Mouse (Mus musculus) MEL (cell line): Measurements from ENCODE around the gene Esam. TPM values are rescaled to one million over a fixed set of nuclear protein-coding genes. Genes with fewer than 3 reads are reported as not detected.

Experiments
- DNase-seq: peaks from one replicate; pipeline ENCODE4 v3.0.0; 2011; ENCODE audit warnings: low read depth, low spot score
- H3K27ac ChIP-seq: 2 replicates; pipeline ENCODE4 v1.5.1; 2012; ENCODE audit warnings: low read depth, mild to moderate bottlenecking, control low read depth, low read length, moderate library complexity; ENCODE audit not compliant: control insufficient read depth
- H3K27me3 ChIP-seq, 2 experiments: fragments of 150-350 bp in 1 of 2; sonication (generic) in 1 of 2; 2 replicates each; pipeline ENCODE4 v1.6.1; 2012; ENCODE audit warnings: low read length in 2 of 2, mild to moderate bottlenecking in 2 of 2, improper control_type of control experiment in 1 of 2, moderate library complexity in 1 of 2; ENCODE audit not compliant: insufficient read depth in 2 of 2, control insufficient read depth in 1 of 2
- H3K36me3 ChIP-seq, 2 experiments: 2 replicates each; pipeline ENCODE4 v1.6.1; 2012 to 2014; ENCODE audit warnings: low read length in 2 of 2, improper control_type of control experiment in 1 of 2, inconsistent platforms in 1 of 2, mild to moderate bottlenecking in 1 of 2; ENCODE audit not compliant: insufficient read depth in 2 of 2, control insufficient read depth in 1 of 2
- H3K4me1 ChIP-seq, 2 experiments: fragments of 150-350 bp in 1 of 2; sonication (generic) in 1 of 2; 2 replicates each; pipeline ENCODE4 v1.6.1; 2012; ENCODE audit warnings: low read length in 2 of 2, improper control_type of control experiment in 1 of 2, mild to moderate bottlenecking in 1 of 2; ENCODE audit not compliant: insufficient read depth in 2 of 2, control insufficient read depth in 1 of 2
- H3K4me3 ChIP-seq, 2 experiments: fragments of 150-350 bp in 1 of 2; sonication (generic) in 1 of 2; 2 replicates each; pipeline ENCODE4 v1.5.1; 2012; ENCODE audit warnings: low read depth in 2 of 2, low read length in 2 of 2, mild to moderate bottlenecking in 2 of 2, moderate library complexity in 2 of 2, control low read depth in 1 of 2, improper control_type of control experiment in 1 of 2; ENCODE audit not compliant: control insufficient read depth in 1 of 2, insufficient read depth in 1 of 2
- H3K79me2 ChIP-seq: 2 replicates; pipeline ENCODE4 v1.6.1; 2012; ENCODE audit warnings: mild to moderate bottlenecking, low read length, moderate library complexity; ENCODE audit not compliant: control insufficient read depth, poor library complexity, insufficient read depth
- H3K9ac ChIP-seq: 2 replicates; pipeline ENCODE4 v1.6.1; 2012; ENCODE audit warnings: low read depth, mild to moderate bottlenecking, control low read depth, low read length, moderate library complexity; ENCODE audit not compliant: control insufficient read depth, poor library complexity, severe bottlenecking
- H3K9me3 ChIP-seq: fragments of 150-350 bp; sonication (generic); replicated peaks from 2 replicates; pipeline ENCODE4 v1.6.1; 2012; ENCODE audit warnings: mild to moderate bottlenecking, low read length, improper control_type of control experiment, moderate library complexity; ENCODE audit not compliant: insufficient read depth
- CHD2 ChIP-seq: IDR thresholded peaks from 2 replicates; pipeline ENCODE4 v1.6.1; 2011; ENCODE audit warnings: low read length, improper control_type of control experiment
- CTCF ChIP-seq, 3 experiments: IDR thresholded peaks in 2 of 3; conservative IDR thresholded peaks in 1 of 3; 2 replicates each; pipeline ENCODE4 v1.5.1; 2011 to 2012; ENCODE audit warnings: low read length in 3 of 3, low read depth in 2 of 3, mild to moderate bottlenecking in 2 of 3, improper control_type of control experiment in 1 of 3, inconsistent platforms in 1 of 3, mixed read lengths in 1 of 3, moderate library complexity in 1 of 3; ENCODE audit not compliant: control insufficient read depth in 1 of 3, insufficient read depth in 1 of 3, poor library complexity in 1 of 3, severe bottlenecking in 1 of 3
- ELF1 ChIP-seq: IDR thresholded peaks from 2 replicates; pipeline ENCODE4 v1.6.1; 2014; ENCODE audit warnings: low read depth, mild to moderate bottlenecking, inconsistent platforms, low read length, improper control_type of control experiment, moderate library complexity
- EP300 ChIP-seq, 2 experiments: IDR thresholded peaks; 2 replicates each; pipeline ENCODE4 v1.6.1; 2011; ENCODE audit warnings: improper control_type of control experiment in 2 of 2, low read length in 2 of 2, low read depth in 1 of 2, mild to moderate bottlenecking in 1 of 2
- ETS1 ChIP-seq: IDR thresholded peaks from 2 replicates; pipeline ENCODE4 v1.6.1; 2012; ENCODE audit warnings: low read depth, mild to moderate bottlenecking, inconsistent platforms, low read length, improper control_type of control experiment, moderate library complexity
- GATA1 ChIP-seq: IDR thresholded peaks from 2 replicates; pipeline ENCODE4 v1.6.1; 2011; ENCODE audit warnings: low read depth, low read length, improper control_type of control experiment
- HCFC1 ChIP-seq: IDR thresholded peaks from 2 replicates; pipeline ENCODE4 v1.6.1; 2012; ENCODE audit warnings: low read depth, mild to moderate bottlenecking, inconsistent platforms, low read length, improper control_type of control experiment, moderate library complexity
- MAZ ChIP-seq: IDR thresholded peaks from 2 replicates; pipeline ENCODE4 v1.6.1; 2012; ENCODE audit warnings: low read depth, mild to moderate bottlenecking, inconsistent platforms, low read length, improper control_type of control experiment
- MEF2A ChIP-seq: IDR thresholded peaks from 2 replicates; pipeline ENCODE4 v1.6.1; 2014; ENCODE audit warnings: low read depth, mild to moderate bottlenecking, inconsistent platforms, low read length, improper control_type of control experiment; ENCODE audit not compliant: poor library complexity, insufficient replicate concordance, severe bottlenecking; ENCODE audit errors: extremely low read depth
- MXI1 ChIP-seq: IDR thresholded peaks from 2 replicates; pipeline ENCODE4 v1.6.1; 2011; ENCODE audit warnings: mild to moderate bottlenecking, low read depth, low read length, improper control_type of control experiment
- MYC ChIP-seq: IDR thresholded peaks from 2 replicates; pipeline ENCODE4 v1.6.1; 2011; ENCODE audit warnings: low read depth, mild to moderate bottlenecking, low read length, improper control_type of control experiment, moderate library complexity
- NELFE ChIP-seq: IDR thresholded peaks from 2 replicates; pipeline ENCODE4 v1.6.1; 2011; ENCODE audit warnings: low read depth, low read length, improper control_type of control experiment
- NRF1 ChIP-seq: IDR thresholded peaks from 2 replicates; pipeline ENCODE4 v1.6.1; 2014; ENCODE audit warnings: low read depth, mild to moderate bottlenecking, inconsistent platforms, low read length, improper control_type of control experiment, moderate library complexity; ENCODE audit not compliant: poor library complexity, insufficient read depth, severe bottlenecking
- POLR2A ChIP-seq, 2 experiments: IDR thresholded peaks; 2 replicates each; pipeline ENCODE4 v1.6.1; 2011 to 2012; ENCODE audit warnings: low read length in 2 of 2, mild to moderate bottlenecking in 2 of 2, control low read depth in 1 of 2, improper control_type of control experiment in 1 of 2, low read depth in 1 of 2, moderate library complexity in 1 of 2; ENCODE audit not compliant: control insufficient read depth in 1 of 2, insufficient read depth in 1 of 2, poor library complexity in 1 of 2
- RAD21 ChIP-seq: IDR thresholded peaks from 2 replicates; pipeline ENCODE4 v1.6.1; 2011; ENCODE audit warnings: mild to moderate bottlenecking, low read depth, low read length, improper control_type of control experiment
- SIN3A ChIP-seq: IDR thresholded peaks from 2 replicates; pipeline ENCODE4 v1.6.1; 2012; ENCODE audit warnings: low read length, improper control_type of control experiment, inconsistent platforms
- TAL1 ChIP-seq: IDR thresholded peaks from 2 replicates; pipeline ENCODE4 v1.6.1; 2012; ENCODE audit warnings: mild to moderate bottlenecking, inconsistent platforms, low read length, moderate library complexity, mixed read lengths
- TBP ChIP-seq: IDR thresholded peaks from 2 replicates; pipeline ENCODE4 v1.8.0; 2011; ENCODE audit warnings: low read depth, low read length, improper control_type of control experiment
- TCF12 ChIP-seq: IDR thresholded peaks from 2 replicates; pipeline ENCODE4 v1.6.1; 2014; ENCODE audit warnings: low read depth, mild to moderate bottlenecking, inconsistent platforms, low read length, improper control_type of control experiment, moderate library complexity
- ZMIZ1 ChIP-seq: IDR thresholded peaks from 2 replicates; pipeline ENCODE4 v1.6.1; 2012; ENCODE audit warnings: low read depth, mild to moderate bottlenecking, inconsistent platforms, low read length, improper control_type of control experiment, moderate library complexity
- polyA plus RNA-seq, 2 experiments: library from polyadenylated mRNA; stranded (reverse) in 1 of 2; unstranded in 1 of 2; fragments of >175 nt in 1 of 2; fragments of >200 nt in 1 of 2; gene quantifications; 2 replicates each; pipeline versions ENCODE4 v1.2.1 to v1.2.4; 2012; ENCODE audit warnings: low replicate concordance in 2 of 2, low read depth in 1 of 2; ENCODE audit not compliant: insufficient read length in 2 of 2, insufficient read depth in 1 of 2, missing spikeins in 1 of 2
- total RNA-seq: library from RNA; depleted of rRNA; stranded (reverse); fragments of 300-350 nt; gene quantifications from 2 replicates; pipeline ENCODE4 v1.2.3, GENCODE M21; 2012

Esam gene
- total and polyA plus RNA-seq, 3 experiments, result 0.23 to 0.89 TPM; not detected in 1

DNA sequence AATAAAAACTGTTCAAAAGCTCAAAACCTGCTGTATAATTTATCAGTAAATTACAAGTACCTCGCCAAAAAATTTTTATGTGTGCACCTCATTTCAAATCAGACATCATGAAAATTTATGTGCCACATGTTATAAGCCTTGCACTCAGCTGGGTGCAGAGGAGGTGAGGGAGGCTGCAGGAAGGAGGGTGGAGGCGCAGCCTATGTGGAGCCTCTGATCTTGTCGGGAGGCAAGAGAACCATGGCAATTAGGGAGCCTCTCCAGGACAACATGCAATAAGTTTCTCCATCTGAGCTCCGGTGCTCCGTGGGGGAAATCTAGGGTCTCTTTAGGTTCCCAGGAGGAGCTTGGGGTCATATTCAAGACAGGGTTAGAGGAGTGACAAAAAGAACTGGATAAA lies 39.6 kb downstream of the Esam start:
- TF ChIP-seq MAZ (0 out of 2 replicates have a peak, but pooled peaks have one; percentile 37), MXI1 (peak; percentile 76), MYC (no peak; the same call in 1 of the 2 replicates), ETS1 (peak; percentile 24; the same call in 1 of the 2 replicates), NRF1 (no peak)
- H3K79me2 ChIP-seq, result no peaks in the 10 kb centered on the region
- H3K9me3 ChIP-seq, result no peaks in the 10 kb centered on the region
- no peaks in the 10 kb centered on the region for H3K27me3 ChIP-seq
- H3K4me1 ChIP-seq, result peaks cover 43 to 52% of the 10 kb centered on the region in 2 experiments
- peak overlapping the region; percentile 54 to 72 for H3K4me3 ChIP-seq
- peak overlapping the region; percentile 67 for H3K9ac ChIP-seq
- H3K27ac ChIP-seq, result peak overlapping the region; percentile 83
- DNase-seq, result peak; percentile 68
- H3K36me3 ChIP-seq, result peaks cover 0 to 69% of the 10 kb centered on the region in 2 experiments; a peak in 2 of 4 replicates

DNA sequence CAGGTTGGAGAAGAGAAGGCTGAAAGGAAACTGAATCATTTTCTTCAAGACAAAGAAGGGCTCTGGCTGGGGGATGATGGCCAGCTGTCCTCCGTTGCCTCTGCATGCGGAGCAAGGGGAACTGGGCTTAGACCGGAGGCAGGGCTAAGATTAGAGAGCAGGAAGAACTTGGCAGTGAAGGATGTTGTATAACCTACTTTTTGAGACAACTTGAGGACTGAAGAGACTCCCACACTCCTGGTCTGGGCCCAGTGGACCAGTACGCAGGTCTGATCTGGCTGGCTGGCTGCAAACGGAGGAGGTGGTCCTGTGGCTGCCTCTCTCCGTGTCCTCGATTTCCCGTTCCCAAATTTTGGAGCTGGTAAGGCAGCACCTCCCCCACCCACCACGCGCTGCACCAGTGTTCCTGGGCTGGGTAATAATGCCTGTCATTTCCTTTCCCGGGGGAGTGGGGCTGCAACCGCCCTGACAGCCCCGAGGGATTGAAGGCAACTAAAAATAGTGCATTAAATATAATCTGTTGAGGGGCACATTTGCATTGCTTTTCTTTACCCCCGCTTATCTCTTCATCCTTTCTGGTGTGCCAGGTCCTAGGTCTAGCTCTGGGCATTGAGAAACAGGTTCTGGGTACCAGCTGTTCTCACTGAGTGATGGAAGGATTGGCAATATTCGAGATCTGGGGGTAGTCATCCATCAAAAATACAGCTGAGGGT lies 40.2 kb downstream of the Esam start:
- Histone ChIP-seq H3K27me3 (no peaks in the 10 kb centered on the region), H3K9ac (peak overlapping the region; percentile 67), H3K79me2 (no peaks in the 10 kb centered on the region), H3K4me1 (peaks cover 48 to 58% of the 10 kb centered on the region in 2 experiments), H3K36me3 (peaks cover 0 to 74% of the 10 kb centered on the region in 2 experiments; a peak in 2 of 4 replicates), H3K9me3 (no peaks in the 10 kb centered on the region), H3K4me3 (peak overlapping the region; percentile 54 to 72), H3K27ac (peak overlapping the region; percentile 83)
- DNase-seq, result peak; percentile 74
- peak; percentile 40 for TF ChIP-seq SIN3A
- TF ChIP-seq CHD2, result no peak
- TF ChIP-seq MXI1, result no peak; the same call in 1 of the 2 replicates
- peak; percentile 4; the same call in 1 of the 2 replicates for TF ChIP-seq TCF12
- TF ChIP-seq CTCF (IDR thresholded peaks at IDR 0.05 in 2 of 3, conservative IDR thresholded peaks at IDR 0.05 in 1 of 3; ENCODE audit: control insufficient read depth in 1 of 3, insufficient read depth in 1 of 3, low read depth in 2 of 3, low read length in 3 of 3, poor library complexity in 1 of 3, severe bottlenecking in 1 of 3), result no peak
- no peak for TF ChIP-seq ELF1
- TF ChIP-seq POLR2A (IDR thresholded peaks at IDR 0.05; ENCODE audit: control insufficient read depth in 1 of 2, insufficient read depth in 1 of 2, low read depth in 1 of 2, low read length in 2 of 2, poor library complexity in 1 of 2), result peak in 1 of 2 experiments; percentile 45; a peak in 1 of 4 replicates
- no peak for TF ChIP-seq MEF2A
- TF ChIP-seq MYC, result no peak
- no peak; the same call in 1 of the 2 replicates for TF ChIP-seq HCFC1
- TF ChIP-seq TBP, result peak; percentile 39; the same call in 1 of the 2 replicates
- no peak for TF ChIP-seq ZMIZ1
- no peak for TF ChIP-seq NELFE
- no peak for TF ChIP-seq RAD21
- peak; percentile 3 for TF ChIP-seq TAL1
- TF ChIP-seq EP300 (IDR thresholded peaks at IDR 0.05; ENCODE audit: low read depth in 1 of 2, low read length in 2 of 2), result peak in 1 of 2 experiments; percentile 12; a peak in 1 of 4 replicates
- peak; percentile 35; the same call in 1 of the 2 replicates for TF ChIP-seq GATA1
